Mouse (Mus musculus) CH12.LX (cell line): ENCODE results near the gene Hmga2. TPM values are rescaled to one million over a fixed set of nuclear protein-coding genes. Genes with fewer than 3 reads are reported as not detected.

Experiments
- DNase-seq: peaks from one replicate; pipeline ENCODE4 v3.0.0-alpha.2; 2013; ENCODE audit errors: extremely low read depth
- H3K27ac ChIP-seq: 2 replicates; pipeline ENCODE4 v1.5.1; 2012; ENCODE audit warnings: low read depth, mild to moderate bottlenecking, control low read depth, moderate library complexity; ENCODE audit not compliant: insufficient read depth
- H3K27me3 ChIP-seq: replicated peaks from 2 replicates; pipeline ENCODE3; 2012; ENCODE audit warnings: inconsistent platforms
- H3K36me3 ChIP-seq, 2 experiments: replicated peaks in 1 of 2; 2 replicates each; pipeline versions ENCODE3 to v1.6.1; 2012; ENCODE audit warnings: inconsistent platforms in 1 of 2, low read length in 1 of 2, mild to moderate bottlenecking in 1 of 2, mixed read lengths in 1 of 2, moderate library complexity in 1 of 2; ENCODE audit not compliant: control insufficient read depth in 1 of 2, insufficient read depth in 1 of 2
- H3K4me1 ChIP-seq, 2 experiments: 2 replicates each; pipeline ENCODE4 v1.6.1; 2012; ENCODE audit warnings: inconsistent platforms in 1 of 2, moderate library complexity in 1 of 2; ENCODE audit not compliant: insufficient read depth in 2 of 2, control insufficient read depth in 1 of 2
- H3K4me2 ChIP-seq: 2 replicates; pipeline ENCODE4 v1.6.1; 2012; ENCODE audit warnings: low read depth, mild to moderate bottlenecking, control low read depth; ENCODE audit not compliant: poor library complexity, insufficient read depth, severe bottlenecking
- H3K4me3 ChIP-seq, 3 experiments: fragments of 150-350 bp in 1 of 3; sonication (generic) in 1 of 3; replicated peaks in 1 of 3; 2 replicates each; pipeline versions ENCODE3 to v1.5.1; 2011 to 2012; ENCODE audit warnings: low read depth in 2 of 3, low read length in 2 of 3, mild to moderate bottlenecking in 2 of 3, moderate library complexity in 2 of 3, control low read depth in 1 of 3, improper control_type of control experiment in 1 of 3, inconsistent platforms in 1 of 3, mixed read lengths in 1 of 3; ENCODE audit not compliant: poor library complexity in 1 of 3
- H3K79me2 ChIP-seq: replicated peaks from 2 replicates; pipeline ENCODE4 v1.6.1; 2012; ENCODE audit warnings: mild to moderate bottlenecking, moderate library complexity; ENCODE audit not compliant: control insufficient read depth, poor library complexity, insufficient read depth, severe bottlenecking; ENCODE audit errors: extremely low read depth
- H3K9ac ChIP-seq: 2 replicates; pipeline ENCODE4 v1.6.1; 2012; ENCODE audit warnings: low read depth, mild to moderate bottlenecking, control low read depth, moderate library complexity; ENCODE audit not compliant: insufficient read depth
- H3K9me3 ChIP-seq: replicated peaks from 2 replicates; pipeline ENCODE3; 2012; ENCODE audit warnings: low read length, inconsistent platforms, mixed read lengths
- BHLHE40 ChIP-seq: IDR thresholded peaks from 2 replicates; pipeline ENCODE4 v1.6.1; 2011; ENCODE audit warnings: mild to moderate bottlenecking, low read depth, low read length, improper control_type of control experiment
- CHD1 ChIP-seq: IDR thresholded peaks from 2 replicates; pipeline ENCODE4 v1.6.1; 2012; ENCODE audit warnings: low read depth, low read length, improper control_type of control experiment, inconsistent platforms
- E2F4 ChIP-seq: IDR thresholded peaks from 2 replicates; pipeline ENCODE4 v1.6.1; 2011; ENCODE audit warnings: low read depth, low read length, improper control_type of control experiment; ENCODE audit not compliant: insufficient replicate concordance
- ELF1 ChIP-seq: IDR thresholded peaks from 2 replicates; pipeline ENCODE4 v1.6.1; 2014; ENCODE audit warnings: low read depth, mild to moderate bottlenecking, inconsistent platforms, low read length, improper control_type of control experiment
- EP300 ChIP-seq: IDR thresholded peaks from 2 replicates; pipeline ENCODE4 v1.6.1; 2011; ENCODE audit warnings: low read length, improper control_type of control experiment
- ETS1 ChIP-seq: conservative IDR thresholded peaks from 2 replicates; pipeline ENCODE4 v1.6.1; 2012; ENCODE audit warnings: low read depth, mild to moderate bottlenecking, inconsistent platforms, low read length, improper control_type of control experiment, moderate library complexity
- GABPA ChIP-seq: IDR thresholded peaks from 2 replicates; pipeline ENCODE4 v1.6.1; 2012; ENCODE audit warnings: low read depth, low read length, improper control_type of control experiment, inconsistent platforms; ENCODE audit not compliant: insufficient replicate concordance
- HCFC1 ChIP-seq: IDR thresholded peaks from 2 replicates; pipeline ENCODE4 v1.6.1; 2012; ENCODE audit warnings: low read depth, mild to moderate bottlenecking, inconsistent platforms, low read length, improper control_type of control experiment
- IRF4 ChIP-seq: IDR thresholded peaks from 2 replicates; pipeline ENCODE4 v1.6.1; 2014; ENCODE audit warnings: low read depth, mild to moderate bottlenecking, inconsistent platforms, low read length, improper control_type of control experiment
- JUND ChIP-seq: conservative IDR thresholded peaks from 2 replicates; pipeline ENCODE4 v1.6.1; 2011; ENCODE audit warnings: low read depth, low read length, improper control_type of control experiment
- KAT2A ChIP-seq: IDR thresholded peaks from 2 replicates; pipeline ENCODE4 v1.6.1; 2012; ENCODE audit warnings: low read length, improper control_type of control experiment, inconsistent platforms; ENCODE audit not compliant: insufficient replicate concordance
- MAFK ChIP-seq: IDR thresholded peaks from 2 replicates; pipeline ENCODE4 v1.6.1; 2011; ENCODE audit warnings: low read length, improper control_type of control experiment; ENCODE audit not compliant: insufficient replicate concordance
- MAZ ChIP-seq: IDR thresholded peaks from 2 replicates; pipeline ENCODE4 v1.6.1; 2012; ENCODE audit warnings: low read depth, mild to moderate bottlenecking, inconsistent platforms, low read length, improper control_type of control experiment, moderate library complexity
- MEF2A ChIP-seq: IDR thresholded peaks from 2 replicates; pipeline ENCODE4 v1.6.1; 2014; ENCODE audit warnings: low read depth, mild to moderate bottlenecking, inconsistent platforms, low read length, improper control_type of control experiment, borderline replicate concordance
- MYC ChIP-seq: IDR thresholded peaks from 2 replicates; pipeline ENCODE4 v1.6.1; 2011; ENCODE audit warnings: low read depth, mild to moderate bottlenecking, improper control_type of control experiment, low read length
- NRF1 ChIP-seq: IDR thresholded peaks from 2 replicates; pipeline ENCODE4 v1.6.1; 2014; ENCODE audit warnings: low read depth, mild to moderate bottlenecking, inconsistent platforms, low read length, improper control_type of control experiment, moderate library complexity
- POLR2AphosphoS2 ChIP-seq: IDR thresholded peaks from 2 replicates; pipeline ENCODE4 v1.6.1; 2011; ENCODE audit warnings: low read depth, low read length, improper control_type of control experiment
- RAD21 ChIP-seq: IDR thresholded peaks from 2 replicates; pipeline ENCODE4 v1.6.1; 2011; ENCODE audit warnings: low read depth, mild to moderate bottlenecking, low read length, improper control_type of control experiment, moderate library complexity
- SIN3A ChIP-seq: IDR thresholded peaks from 2 replicates; pipeline ENCODE4 v1.6.1; 2012; ENCODE audit warnings: low read length, improper control_type of control experiment, inconsistent platforms
- TBP ChIP-seq: conservative IDR thresholded peaks from 2 replicates; pipeline ENCODE4 v1.6.1; 2011; ENCODE audit warnings: low read depth, low read length, improper control_type of control experiment
- TCF12 ChIP-seq: IDR thresholded peaks from 2 replicates; pipeline ENCODE4 v1.6.1; 2014; ENCODE audit warnings: low read depth, mild to moderate bottlenecking, inconsistent platforms, low read length, improper control_type of control experiment
- UBTF ChIP-seq: IDR thresholded peaks from 2 replicates; pipeline ENCODE4 v1.6.1; 2012; ENCODE audit warnings: low read depth, mild to moderate bottlenecking, inconsistent platforms, low read length, improper control_type of control experiment, moderate library complexity
- USF1 ChIP-seq: IDR thresholded peaks from 2 replicates; pipeline ENCODE4 v1.6.1; 2014; ENCODE audit warnings: low read depth, mild to moderate bottlenecking, inconsistent platforms, low read length, improper control_type of control experiment
- ZKSCAN1 ChIP-seq: IDR thresholded peaks from 2 replicates; pipeline ENCODE4 v1.6.1; 2012; ENCODE audit warnings: low read depth, inconsistent platforms, low read length, improper control_type of control experiment, borderline replicate concordance
- ZNF384 ChIP-seq: IDR thresholded peaks from 2 replicates; pipeline ENCODE4 v1.6.1; 2012; ENCODE audit warnings: low read depth, low read length, improper control_type of control experiment, inconsistent platforms
- dilution Hi-C: fragments of 300-500 bp; cut with MboI; formaldehyde crosslinking; loops from 2 replicates; pipeline ENCODE4 v1.14.3; 2020; ENCODE audit warnings: low sequenced_read_pairs; ENCODE audit not compliant: extremely low pct_unique_long_range_greater_than_20kb, extremely low pct_ligation_motif_present
- in situ Hi-C: fragments of 300-500 bp; cut with MboI; formaldehyde crosslinking; loops from 3 replicates; pipeline ENCODE4 v1.14.3; 2019; ENCODE audit warnings: low sequenced_read_pairs, low pct_ligation_motif_present, low pct_unique_long_range_greater_than_20kb, mixed read lengths
- polyA plus RNA-seq: library from polyadenylated mRNA; unstranded; fragments of >175 nt; gene quantifications from 2 replicates; pipeline ENCODE4 v1.2.1, GENCODE M21; 2012; ENCODE audit warnings: low read depth; ENCODE audit not compliant: insufficient read length
- total RNA-seq, 2 experiments: library from RNA; depleted of rRNA; stranded (reverse); fragments of 300-350 nt in 1 of 2; fragments of >200 nt in 1 of 2; gene quantifications; 2 replicates each; pipeline ENCODE4 v1.2.3; 2012 to 2014

The Hmga2 gene
- total and polyA plus RNA-seq, 3 experiments, result not detected

- dilution Hi-C loops (no loop called here), in situ Hi-C loops (no loop called here)
- Histone ChIP-seq H3K4me1 (no peaks in the 10 kb centered on the region), H3K36me3 (no peaks in the 10 kb centered on the region), H3K9me3 (peaks cover 57% of the 10 kb centered on the region), H3K27ac (no peak overlapping the region), H3K9ac (no peak overlapping the region), H3K4me2 (no peak overlapping the region), H3K4me3 (no peak overlapping the region), H3K79me2 (no peaks in the 10 kb centered on the region), H3K27me3 (no peaks in the 10 kb centered on the region)
- TF ChIP-seq UBTF (no peak), TBP (no peak), ZKSCAN1 (no peak), CHD1 (no peak), MYC (no peak), MAFK (no peak), TCF12 (no peak), BHLHE40 (no peak), SIN3A (no peak), EP300 (no peak), ZNF384 (no peak), GABPA (no peak), ELF1 (no peak), KAT2A (no peak), POLR2AphosphoS2 (no peak)
- no peak for DNase-seq
Observed at GRCm38 (mm10) chr10:120446799-120447198, 29.5 kb downstream of the Hmga2 start.

- in situ Hi-C loops, result no loop called here
- Histone ChIP-seq H3K79me2 (no peaks in the 10 kb centered on the region), H3K4me3 (no peak overlapping the region), H3K27me3 (no peaks in the 10 kb centered on the region), H3K4me1 (no peaks in the 10 kb centered on the region), H3K27ac (no peak overlapping the region), H3K9me3 (peaks cover 57% of the 10 kb centered on the region), H3K9ac (no peak overlapping the region), H3K4me2 (no peak overlapping the region), H3K36me3 (no peaks in the 10 kb centered on the region)
- TF ChIP-seq HCFC1 (no peak), GABPA (no peak), JUND (no peak), NRF1 (no peak), ETS1 (no peak), RAD21 (no peak), BHLHE40 (no peak), UBTF (no peak), MAZ (no peak), POLR2AphosphoS2 (no peak), ZKSCAN1 (no peak), E2F4 (no peak), CHD1 (no peak), ELF1 (no peak), USF1 (no peak), IRF4 (no peak), MEF2A (no peak)
- DNase-seq, result no peak
- dilution Hi-C loops, result no loop called here
Observed at GRCm38 (mm10) chr10:120446206-120446605, 30.1 kb downstream of the Hmga2 start.
